Mouse (Mus musculus) limb, embryonic 11.5 days (tissue): Measurements from ENCODE around the gene Zfhx2. TPM values are rescaled to one million over a fixed set of nuclear protein-coding genes. Genes with fewer than 3 reads are reported as not detected.

Experiments used
- ATAC-seq: fragments of 200-750 bp; cut with Nextera tagmentation; 2 replicates; pipeline ENCODE4 v1.8.0; 2017; ENCODE audit warnings: low read depth; ENCODE audit not compliant: insufficient number of reproducible peaks, low FRiP score, low TSS enrichment
- DNase-seq: peaks from one replicate; pipeline ENCODE4 v3.0.0-alpha.2; 2015; ENCODE audit warnings: low spot score
- H3K27ac ChIP-seq: fragments of 300-500 bp; sonication (generic); replicated peaks from 2 replicates; pipeline ENCODE4 v1.5.1; 2014; ENCODE audit warnings: low read depth, mild to moderate bottlenecking, low read length
- H3K27me3 ChIP-seq: fragments of 300-500 bp; sonication (generic); 2 replicates; pipeline ENCODE4 v1.6.1; 2014; ENCODE audit warnings: mild to moderate bottlenecking, low read length, mixed read lengths; ENCODE audit not compliant: control insufficient read depth, insufficient read depth
- H3K36me3 ChIP-seq: fragments of 300-500 bp; sonication (generic); 2 replicates; pipeline ENCODE4 v1.6.1; 2014; ENCODE audit warnings: mild to moderate bottlenecking, low read length, moderate library complexity, mixed read lengths; ENCODE audit not compliant: control insufficient read depth, insufficient read depth
- H3K4me1 ChIP-seq: fragments of 300-500 bp; sonication (generic); 2 replicates; pipeline ENCODE4 v1.6.1; 2014; ENCODE audit warnings: low read length, mixed read lengths; ENCODE audit not compliant: control insufficient read depth, insufficient read depth
- H3K4me2 ChIP-seq: fragments of 300-500 bp; sonication (generic); 2 replicates; pipeline ENCODE4 v1.6.1; 2014; ENCODE audit warnings: low read depth, mild to moderate bottlenecking, moderate library complexity; ENCODE audit not compliant: severe bottlenecking
- H3K4me3 ChIP-seq: fragments of 300-500 bp; sonication (generic); 2 replicates; pipeline ENCODE4 v1.5.1; 2014; ENCODE audit warnings: low read depth, low read length
- H3K9ac ChIP-seq: fragments of 300-500 bp; sonication (generic); 2 replicates; pipeline ENCODE4 v1.6.1; 2014; ENCODE audit warnings: mild to moderate bottlenecking, low read length
- H3K9me3 ChIP-seq: fragments of 300-500 bp; sonication (generic); 2 replicates; pipeline ENCODE4 v1.6.1; 2016; ENCODE audit warnings: low read length; ENCODE audit not compliant: control insufficient read depth
- WGBS: fragments of 180-500 bp; shearing (Covaris S2); extraction: QIAGEN DNeasy Blood & Tissue Kit; methylation state at CpG from one replicate; pipeline ENCODE4 v1.1.7; 2014; 5-methylcytosine and 5-hydroxymethylcytosine counted together
- polyA plus RNA-seq: library from polyadenylated mRNA; unstranded; fragments of >200 nt; fragmentation: Nextera tagmentation; extraction: Ambion mirVana; gene quantifications from 2 replicates; pipeline ENCODE4 v1.2.1, GENCODE M21; 2014

The Zfhx2 gene
- polyA plus RNA-seq = 4.8 and 5.5 TPM in 2 replicates

- Histone ChIP-seq H3K27me3 (no peaks in the 10 kb centered on the region), H3K9me3 (no peaks in the 10 kb centered on the region), H3K36me3 (no peaks in the 10 kb centered on the region), H3K9ac (peak within 1 kb of the TSS; percentile 71), H3K27ac (peak within 1 kb of the TSS; percentile 59; the same call in 1 of the 2 replicates), H3K4me2 (peak within 1 kb of the TSS; percentile 76), H3K4me3 (peak within 1 kb of the TSS; percentile 57), H3K4me1 (peaks cover 19% of the 10 kb centered on the region; the same call in 1 of the 2 replicates)
- under 1% methylated on average over 34 of the region's 34 CpGs for WGBS
- peak; percentile 96 for DNase-seq
- peak; percentile 84 for ATAC-seq
These were observed at the start of gene Zfhx2 for GRCm38 (mm10) chr14:55092011-55092577. TSS of gene Zfhx2 (minus strand) at chr14:55092324.

- Histone ChIP-seq H3K36me3 (no peaks in the 10 kb centered on the region), H3K9ac (no peak overlapping the region), H3K4me3 (no peak overlapping the region), H3K4me2 (no peak overlapping the region), H3K4me1 (no peaks in the 10 kb centered on the region), H3K9me3 (no peaks in the 10 kb centered on the region), H3K27me3 (no peaks in the 10 kb centered on the region), H3K27ac (no peak overlapping the region)
- DNase-seq (no peak), ATAC-seq (no peak)
- WGBS = 66% methylated on average over 7 of the region's 7 CpGs
These were observed 47.2 kb upstream of the Zfhx2 start for GRCm38 (mm10) chr14:55139313-55139712.

GRCm38 (mm10) chr14:55135676-55136075 lies 43.6 kb upstream of the Zfhx2 start:
- H3K27ac ChIP-seq = no peak overlapping the region
- WGBS = 86% methylated on average over 8 of the region's 8 CpGs
- ATAC-seq (no peak), DNase-seq (no peak)
- H3K4me3 ChIP-seq = no peak overlapping the region
- H3K27me3 ChIP-seq = no peaks in the 10 kb centered on the region
- no peaks in the 10 kb centered on the region for H3K9me3 ChIP-seq
- no peak overlapping the region for H3K9ac ChIP-seq
- H3K4me1 ChIP-seq = no peaks in the 10 kb centered on the region
- H3K36me3 ChIP-seq = no peaks in the 10 kb centered on the region
- H3K4me2 ChIP-seq = no peak overlapping the region

- Histone ChIP-seq H3K4me3 (no peak overlapping the region), H3K9ac (no peak overlapping the region), H3K4me2 (no peak overlapping the region), H3K9me3 (no peaks in the 10 kb centered on the region), H3K27ac (no peak overlapping the region), H3K4me1 (peaks cover 8% of the 10 kb centered on the region; the same call in 1 of the 2 replicates), H3K36me3 (no peaks in the 10 kb centered on the region), H3K27me3 (no peaks in the 10 kb centered on the region)
- ATAC-seq (no peak), DNase-seq (no peak)
- 82% methylated on average over 7 of the region's 7 CpGs for WGBS
These were observed 34.4 kb upstream of the Zfhx2 start for GRCm38 (mm10) chr14:55126521-55126920.

- Histone ChIP-seq H3K4me1 (peaks cover 8% of the 10 kb centered on the region; the same call in 1 of the 2 replicates), H3K9me3 (no peaks in the 10 kb centered on the region), H3K4me2 (no peak overlapping the region), H3K9ac (no peak overlapping the region), H3K27me3 (no peaks in the 10 kb centered on the region), H3K27ac (no peak overlapping the region), H3K36me3 (no peaks in the 10 kb centered on the region), H3K4me3 (no peak overlapping the region)
- ATAC-seq (no peak), DNase-seq (no peak)
- WGBS = 89% methylated on average over 5 of the region's 5 CpGs
These were observed 33.6 kb upstream of the Zfhx2 start for GRCm38 (mm10) chr14:55125711-55126110.

GRCm38 (mm10) chr14:55122359-55122758 lies 30.2 kb upstream of the Zfhx2 start:
- Histone ChIP-seq H3K27me3 (peaks cover 7% of the 10 kb centered on the region), H3K36me3 (no peaks in the 10 kb centered on the region), H3K4me1 (peaks cover 8% of the 10 kb centered on the region; the same call in 1 of the 2 replicates), H3K4me3 (no peak overlapping the region), H3K9ac (peak overlapping the region; percentile 13; the same call in 1 of the 2 replicates), H3K9me3 (no peaks in the 10 kb centered on the region), H3K27ac (no peak overlapping the region), H3K4me2 (peak overlapping the region; percentile 31; the same call in 1 of the 2 replicates)
- DNase-seq (no peak), ATAC-seq (no peak)
- WGBS = 66% methylated on average over 8 of the region's 8 CpGs

GRCm38 (mm10) chr14:55121947-55122346 lies 29.8 kb upstream of the Zfhx2 start:
- H3K27me3 ChIP-seq = peaks cover 11% of the 10 kb centered on the region
- H3K4me1 ChIP-seq = peaks cover 8% of the 10 kb centered on the region; the same call in 1 of the 2 replicates
- H3K9ac ChIP-seq = peak overlapping the region; percentile 13; the same call in 1 of the 2 replicates
- peak overlapping the region; percentile 31; the same call in 1 of the 2 replicates for H3K4me2 ChIP-seq
- no peak overlapping the region for H3K27ac ChIP-seq
- no peaks in the 10 kb centered on the region for H3K36me3 ChIP-seq
- peak; percentile 70; the same call in 1 of the 2 replicates for ATAC-seq
- H3K9me3 ChIP-seq = no peaks in the 10 kb centered on the region
- DNase-seq = peak; percentile 86
- H3K4me3 ChIP-seq = no peak overlapping the region
- 9% methylated on average over 5 of the region's 5 CpGs for WGBS

- H3K27me3 ChIP-seq = peaks cover 30% of the 10 kb centered on the region
These were observed 27.5 kb upstream of the Zfhx2 start for GRCm38 (mm10) chr14:55119421-55120134.

More at GRCm38 (mm10) chr14:55119421-55120134, 27.5 kb upstream of the Zfhx2 start:
- Histone ChIP-seq H3K4me3 (no peak overlapping the region), H3K27ac (no peak overlapping the region), H3K9me3 (no peaks in the 10 kb centered on the region), H3K36me3 (no peaks in the 10 kb centered on the region), H3K4me1 (peaks cover 8% of the 10 kb centered on the region; the same call in 1 of the 2 replicates), H3K9ac (no peak overlapping the region), H3K4me2 (no peak overlapping the region)
- WGBS = 72% methylated on average over 4 of the region's 4 CpGs
- DNase-seq (no peak), ATAC-seq (no peak)
